Mouse (Mus musculus) left cerebral cortex, postnatal 14 days (tissue): Measurements from ENCODE around the gene Gm7358. TPM values are rescaled to one million over a fixed set of nuclear protein-coding genes. Genes with fewer than 3 reads are reported as not detected.
"Not testable (repeated sequence)": the region's sequence is repeated elsewhere in the genome, so short reads cannot be mapped to it uniquely, and the experiment has no call there.

ENCODE experiments used
- DNase-seq, 2 experiments: peaks; one replicate each; pipeline ENCODE4 v3.0.0; 2021 to 2022; ENCODE audit warnings: low spot score in 2 of 2, mixed read lengths in 1 of 2
- intact Hi-C: fragments of 180-260 bp; cut with DNase I; formaldehyde crosslinking; loops from one replicate; pipeline ENCODE4 v1.15.1; 2025
- long read RNA-seq, 2 experiments: library from polyadenylated mRNA; stranded (forward); transcript quantifications; one replicate each; pipeline ENCODE4 v2.0.0; 2021
- total RNA-seq, 2 experiments: library from RNA; stranded (reverse); gene quantifications; 2 replicates each; pipeline ENCODE4 v1.2.3; 2021

The Gm7358 gene
- total RNA-seq = not detected
- long read RNA-seq, experiment 1 = 0 reads
- long read RNA-seq, experiment 2 = 0 reads

DNA sequence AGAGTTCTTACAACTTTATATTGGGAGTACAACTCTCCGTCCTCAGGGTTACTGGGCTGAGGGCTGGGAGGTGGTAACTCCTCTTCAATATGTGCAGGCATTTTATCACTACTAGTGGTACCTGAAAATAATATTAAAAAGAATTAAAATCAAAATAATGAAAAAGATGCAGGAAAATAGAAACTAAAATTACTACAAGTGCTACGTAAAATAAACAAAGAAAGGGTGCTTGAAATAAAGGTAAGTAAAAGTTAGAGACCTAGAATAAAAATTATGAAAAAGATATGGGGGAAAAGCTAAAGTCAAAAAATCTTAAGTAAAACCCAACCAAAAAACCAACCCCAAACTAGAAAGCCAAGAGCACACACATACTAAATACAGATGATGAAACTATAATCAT, at the start of gene Gm7358:
Gene Gm7358, minus strand, starts transcription at position 101 of the 400 bp plus-strand sequence.
- DNase-seq, intact Hi-C loops: not testable (repeated sequence)

DNA sequence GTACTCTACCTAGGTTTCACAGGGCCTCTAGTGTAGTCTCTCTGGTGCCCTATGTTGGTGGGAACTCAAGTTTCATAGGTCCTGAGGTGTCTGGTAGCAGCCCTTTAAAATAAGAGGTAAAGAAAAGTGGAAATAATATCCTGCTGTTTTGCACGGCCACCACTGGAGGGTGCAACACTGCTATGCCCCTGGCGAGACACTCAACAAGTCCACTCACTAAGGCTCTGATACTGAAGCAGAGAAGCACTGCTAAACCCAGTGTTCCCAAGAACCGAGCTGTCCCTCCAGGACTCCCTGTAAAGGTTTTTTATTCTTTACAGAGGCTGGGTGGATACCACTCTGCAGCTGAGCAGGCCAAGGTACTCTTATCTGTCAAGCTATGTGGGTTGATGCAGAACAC, 43.7 kb upstream of the Gm7358 start:
- not testable (repeated sequence) for DNase-seq
- intact Hi-C loops = loop anchor here (5.0 kb wide), 1 partner anchor 251 kb away; no protein-coding TSS in a partner anchor

DNA sequence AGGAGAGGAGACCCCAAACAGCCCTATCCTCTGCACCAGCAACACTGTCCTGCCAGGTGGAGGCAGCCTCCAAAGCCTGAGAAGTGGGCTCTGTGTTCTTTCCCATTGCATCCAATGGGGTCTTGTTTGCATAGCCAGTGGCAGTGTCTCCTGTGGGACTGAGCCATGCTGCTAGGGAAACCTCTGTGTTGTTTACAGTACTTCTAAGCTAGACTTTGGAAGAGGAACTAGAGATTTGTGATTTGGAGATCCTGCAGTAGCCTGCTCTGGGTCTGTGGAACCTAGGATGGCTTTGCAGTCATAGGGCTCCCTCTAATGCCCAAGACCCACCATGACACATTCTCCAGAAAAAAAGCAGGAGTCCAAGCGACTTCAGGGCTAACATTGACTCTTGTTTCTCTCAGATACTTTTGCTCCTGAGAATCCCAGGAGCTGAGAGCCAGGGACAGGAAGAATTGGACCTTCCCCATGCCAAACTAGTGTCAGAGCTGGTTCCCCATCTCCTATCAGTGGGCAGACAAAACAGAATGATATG, 42.2 kb upstream of the Gm7358 start:
- intact Hi-C loops = loop anchor here (5.0 kb wide), 1 partner anchor 249 kb away; no protein-coding TSS in a partner anchor
- DNase-seq = peak; percentile 38 to 52

DNA sequence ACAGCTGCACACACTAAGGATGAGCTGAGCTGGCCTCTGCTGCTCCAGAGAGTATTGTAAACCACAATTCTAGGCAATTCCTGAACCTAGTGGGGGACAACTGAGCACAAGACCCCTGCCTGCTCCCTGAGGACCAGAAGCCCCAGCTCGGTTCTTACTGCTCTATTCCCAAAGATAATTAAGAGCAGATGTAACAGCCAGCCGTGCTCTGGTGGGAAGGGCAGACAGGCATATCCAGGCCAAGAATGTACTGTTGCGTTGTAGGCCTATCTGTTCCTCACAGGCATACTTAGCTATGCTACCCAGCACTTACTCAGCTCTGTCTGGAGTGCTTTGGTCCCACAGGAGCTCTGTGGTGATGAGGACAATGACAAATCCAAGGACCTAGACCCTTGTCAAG, 40.6 kb upstream of the Gm7358 start:
- DNase-seq = not testable (repeated sequence)
- intact Hi-C loops = loop anchor here (5.0 kb wide), 1 partner anchor 248 kb away; no protein-coding TSS in a partner anchor

DNA sequence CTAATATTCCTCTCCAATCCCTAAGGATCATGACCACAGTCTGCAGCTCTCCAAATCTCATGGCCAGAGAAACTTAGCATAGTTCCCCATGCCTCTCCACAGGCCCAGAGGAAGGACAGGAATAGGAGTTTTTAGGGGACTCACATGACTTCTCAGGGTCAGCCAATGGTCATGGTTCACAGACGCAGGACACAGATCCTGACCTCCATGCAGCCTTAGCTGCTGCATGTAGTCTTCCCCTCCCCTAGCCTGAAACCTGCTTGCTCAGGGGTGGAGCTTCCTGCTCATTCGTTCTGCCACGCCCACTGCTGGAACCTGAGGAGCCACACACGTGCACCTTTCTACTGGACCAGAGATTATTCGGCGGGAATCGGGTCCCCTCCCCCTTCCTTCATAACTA, 34.8 kb upstream of the Gm7358 start:
- DNase-seq, intact Hi-C loops: not testable (repeated sequence)

DNA sequence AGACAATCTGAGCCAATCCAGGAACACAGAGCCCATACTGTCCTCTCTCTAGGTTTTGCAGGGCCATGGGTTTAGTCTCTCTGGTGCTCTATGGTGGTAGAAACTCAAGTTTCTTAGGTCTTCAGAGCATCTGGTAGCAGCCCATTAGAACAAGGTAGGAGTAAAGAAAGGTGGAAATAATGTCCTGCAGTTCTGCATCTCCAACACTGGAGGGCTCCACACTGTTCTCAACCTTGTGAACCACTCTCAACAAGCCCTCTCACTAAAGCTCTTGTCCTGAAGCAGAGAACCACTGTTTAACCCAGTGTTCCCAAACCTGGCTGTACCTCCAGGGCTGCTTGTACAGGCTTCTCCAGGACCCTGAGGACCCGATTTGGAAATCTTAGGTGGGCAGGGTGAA, 27.3 kb upstream of the Gm7358 start:
- DNase-seq, intact Hi-C loops: not testable (repeated sequence)

DNA sequence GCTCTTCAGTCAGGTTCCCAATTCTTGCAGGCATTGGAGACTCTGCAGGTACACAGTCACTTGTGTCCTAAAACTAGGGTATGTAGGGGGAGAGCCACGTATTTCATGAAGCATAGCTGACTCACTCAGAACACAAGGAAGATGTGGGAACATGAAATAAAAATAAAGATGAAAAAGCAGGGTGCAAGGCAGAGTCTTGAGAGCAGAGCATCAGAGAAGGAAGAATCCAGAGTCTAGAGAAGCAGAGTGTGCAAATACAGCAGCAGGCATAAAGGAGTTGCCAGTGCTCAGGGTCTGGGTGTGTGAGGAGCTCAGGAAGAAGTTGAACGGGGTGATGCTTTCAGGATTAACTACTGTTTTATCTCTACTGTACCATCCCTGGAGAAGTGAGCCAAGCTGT, 17.5 kb downstream of the Gm7358 start:
- DNase-seq, intact Hi-C loops: not testable (repeated sequence)

DNA sequence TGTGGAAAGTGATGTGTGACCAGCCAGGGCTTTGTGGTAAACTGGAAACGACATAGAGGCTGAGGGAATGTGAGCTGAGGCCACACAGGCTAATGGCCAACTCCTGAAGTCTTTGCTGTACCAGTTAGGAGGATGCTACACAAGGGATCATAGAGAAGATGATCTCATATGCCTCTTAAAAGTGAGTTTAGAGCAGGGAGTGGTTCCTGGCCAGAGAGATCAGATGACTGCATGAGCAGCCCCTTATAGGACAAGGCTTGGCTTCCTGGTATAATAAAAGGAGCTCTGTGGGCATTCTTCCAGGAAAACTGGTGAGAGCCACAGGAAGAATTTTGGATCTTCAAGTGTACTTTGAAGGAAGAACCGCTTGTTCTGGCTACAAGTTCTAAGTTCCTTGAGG, 22.3 kb downstream of the Gm7358 start:
- intact Hi-C loops, DNase-seq: not testable (repeated sequence)

DNA sequence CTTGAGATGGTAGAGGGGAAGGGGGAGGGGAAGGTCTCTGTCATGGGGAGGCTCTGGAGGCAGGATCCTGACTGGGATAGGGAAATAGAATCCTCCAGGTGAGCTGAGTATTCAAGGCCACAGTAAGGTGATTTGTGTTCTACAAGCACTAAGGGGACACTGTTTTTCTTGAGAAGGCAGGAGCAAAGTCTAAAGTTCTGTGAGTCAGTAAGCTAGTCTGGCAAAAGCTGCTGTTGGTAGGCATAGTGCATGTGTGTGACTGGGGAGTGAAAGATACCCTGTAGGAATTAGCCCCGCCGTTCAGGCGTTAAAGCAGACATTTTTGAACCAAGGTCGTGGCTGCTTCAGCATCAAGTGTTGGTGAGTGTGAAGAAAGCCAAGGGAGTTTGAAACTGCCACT, 23.2 kb downstream of the Gm7358 start:
- intact Hi-C loops, DNase-seq: not testable (repeated sequence)

Other genes starting within 250 kb of the Gm7358 start
- gene Gm7168, start 111.2 kb downstream of the Gm7358 start, total RNA-seq = not detected
- gene Gm7356, start 55.8 kb downstream of the Gm7358 start, total RNA-seq = not detected
- gene Dact2, start 144.8 kb upstream of the Gm7358 start, total RNA-seq = 10 to 100 TPM; 73.7 to 87.9 TPM
- 1 to 10 TPM; 7.4 to 9.0 TPM for gene Smoc2, start 220.0 kb upstream of the Gm7358 start, total RNA-seq